ENCODE assay signal across 11 mouse cellular contexts in the genomic region with DNA sequence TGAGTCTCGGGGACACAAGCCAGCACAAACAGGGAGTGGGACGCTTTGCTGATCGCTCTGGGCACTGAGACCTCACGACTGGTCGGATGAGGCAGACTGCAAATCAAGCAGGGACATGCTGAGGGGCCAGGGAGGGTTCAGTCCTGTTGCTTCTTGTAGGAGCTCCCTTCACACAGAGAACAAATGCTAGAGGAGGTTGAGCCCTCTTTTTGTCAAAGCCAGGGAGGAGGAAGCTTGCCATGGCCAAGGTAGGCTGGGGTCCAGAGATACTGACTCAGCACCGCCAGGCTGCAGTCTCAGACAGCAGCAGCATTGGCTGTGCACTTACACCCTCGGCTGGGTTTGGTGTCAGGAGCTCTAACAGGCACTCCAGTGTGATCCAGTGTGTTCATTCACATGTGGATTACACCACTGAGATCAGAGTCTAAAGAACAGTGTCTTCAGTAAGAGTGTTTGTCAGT.
A peak's percentile ranks its signal among the peaks of the same experiment; 100 is the strongest.
DNase-seq lines count a peak whose midpoint lies in the region; ATAC-seq and TF ChIP-seq lines count a peak whose summit lies in the region.
"Had no signal": no experiment of that assay in that cellular context is flagged by ENCODE, and none has a peak within 500 bp of the region (broad histone marks: within the 10 kb centered on the region; RNA-seq: fewer than 3 reads in every experiment).

No protein-coding gene starts in this region.

- no peak overlapping the region for H3K9ac ChIP-seq in lung, postnatal 0 days (replicated peaks; ENCODE audit: low read depth)
- H3K9ac ChIP-seq in forebrain, embryonic 13.5 days, result no peak overlapping the region
- H3K9ac ChIP-seq: hindbrain, embryonic 14.5 days; neural tube, embryonic 13.5 days had no signal

- 78% methylated on average over 7 of the region's 7 CpGs for WGBS in heart, embryonic 10.5 days
- 72% methylated on average over 7 of the region's 7 CpGs for WGBS in lung, postnatal 0 days
- 77% methylated on average over 7 of the region's 7 CpGs for WGBS in forebrain, embryonic 13.5 days

- peak; percentile 94 for DNase-seq in heart, adult 11 months
- DNase-seq in heart, embryonic 10.5 days (ENCODE audit: low spot score), result no peak
- DNase-seq in lung, postnatal 10 days, result peak; percentile 59
- no peak for DNase-seq in lung, postnatal 0 days (ENCODE audit: low spot score)
- peak; percentile 43 for DNase-seq in heart, postnatal 4 days
- DNase-seq in urinary bladder, postnatal 36 days (ENCODE audit: low spot score in 2 of 2), result peak; percentile 56 to 64
- DNase-seq in testis, postnatal 10 days (ENCODE audit: low spot score), result no peak

- H3K27me3 ChIP-seq in heart, embryonic 10.5 days (ENCODE audit: insufficient read depth, poor library complexity, severe bottlenecking), result no peaks in the 10 kb centered on the region; the same call in 1 of the 2 replicates
- H3K27me3 ChIP-seq in lung, postnatal 0 days (replicated peaks; ENCODE audit: insufficient read depth, low read length), result no peaks in the 10 kb centered on the region
- no peaks in the 10 kb centered on the region; the same call in 1 of the 2 replicates for H3K27me3 ChIP-seq in forebrain, embryonic 13.5 days

- H3K9me3 ChIP-seq in heart, embryonic 10.5 days, result no peaks in the 10 kb centered on the region
- no peaks in the 10 kb centered on the region for H3K9me3 ChIP-seq in lung, postnatal 0 days (ENCODE audit: low read length)
- no peaks in the 10 kb centered on the region for H3K9me3 ChIP-seq in forebrain, embryonic 13.5 days (replicated peaks)
- H3K9me3 ChIP-seq: forebrain, embryonic 10.5 days; neural tube, embryonic 13.5 days had no signal

- ATAC-seq in lung, postnatal 0 days, result no peak
- no peak for ATAC-seq in forebrain, embryonic 13.5 days

- no peak overlapping the region for H3K27ac ChIP-seq in heart, embryonic 10.5 days
- no peak overlapping the region for H3K27ac ChIP-seq in lung, postnatal 0 days (ENCODE audit: low read length)
- no peak overlapping the region for H3K27ac ChIP-seq in forebrain, embryonic 13.5 days
- H3K27ac ChIP-seq: forebrain, embryonic 10.5 days; neural tube, embryonic 13.5 days had no signal

- H3K4me2 ChIP-seq in lung, postnatal 0 days (replicated peaks; ENCODE audit: low read depth, low read length), result no peak overlapping the region
- H3K4me2 ChIP-seq in forebrain, embryonic 13.5 days, result no peak overlapping the region
- H3K4me2 ChIP-seq: hindbrain, embryonic 14.5 days; neural tube, embryonic 13.5 days had no signal

- peaks cover 12% of the 10 kb centered on the region for H3K4me1 ChIP-seq in heart, embryonic 10.5 days
- H3K4me1 ChIP-seq in lung, postnatal 0 days (ENCODE audit: insufficient read depth, low read depth, low read length), result no peaks in the 10 kb centered on the region; the same call in 1 of the 2 replicates
- peaks cover 8% of the 10 kb centered on the region for H3K4me1 ChIP-seq in forebrain, embryonic 13.5 days

- TF ChIP-seq CTCF in lung, postnatal 0 days (IDR thresholded peaks at IDR 0.05), result no peak

- no peak for TF ChIP-seq EP300 in lung, postnatal 0 days (IDR thresholded peaks at IDR 0.05)

- H3K36me3 ChIP-seq in heart, embryonic 10.5 days, result no peaks in the 10 kb centered on the region
- no peaks in the 10 kb centered on the region for H3K36me3 ChIP-seq in lung, postnatal 0 days (ENCODE audit: insufficient read depth, low read length)
- H3K36me3 ChIP-seq in forebrain, embryonic 13.5 days (ENCODE audit: poor library complexity, severe bottlenecking), result no peaks in the 10 kb centered on the region
- H3K36me3 ChIP-seq: forebrain, embryonic 10.5 days; neural tube, embryonic 13.5 days had no signal

- H3K4me3 ChIP-seq in heart, embryonic 10.5 days, result no peak overlapping the region
- no peak overlapping the region for H3K4me3 ChIP-seq in lung, postnatal 0 days (ENCODE audit: low read depth, low read length)
- H3K4me3 ChIP-seq in forebrain, embryonic 13.5 days, result no peak overlapping the region
- H3K4me3 ChIP-seq: forebrain, embryonic 10.5 days; neural tube, embryonic 13.5 days had no signal

Comparison
In these comparisons a context has a peak if more than half of its experiments do, and no peak if none do; other contexts are left out.
1. DNase-seq: peak in heart, adult 11 months (single experiment), lung, postnatal 10 days (single experiment), heart, postnatal 4 days (single experiment) and urinary bladder, postnatal 36 days (2 of 2); none in heart, embryonic 10.5 days (single experiment), lung, postnatal 0 days (single experiment) and testis, postnatal 10 days (single experiment).